Mouse (Mus musculus): ENCODE data around the gene Arid3c.

Gene Arid3c

DNA sequence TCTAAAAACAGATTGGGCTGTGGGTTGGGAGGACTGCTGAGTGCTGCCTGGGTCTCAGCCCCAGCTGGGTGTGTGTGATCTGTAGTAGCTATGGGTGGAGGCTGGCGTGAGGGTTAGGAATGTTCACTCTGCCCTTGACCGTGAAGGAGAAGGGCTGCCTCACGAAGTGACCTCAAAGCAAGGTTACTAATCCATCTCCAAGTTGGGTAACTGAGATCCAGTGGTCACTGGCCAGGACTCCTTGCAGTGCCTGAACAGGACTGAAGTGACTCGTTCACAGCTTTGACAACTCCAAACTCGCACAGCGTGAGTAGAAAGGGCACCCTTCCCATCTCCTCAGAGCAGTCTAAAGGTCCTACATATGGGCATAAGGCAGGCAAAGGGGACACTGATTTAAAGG lies 52.1 kb downstream of the Arid3c start:
- no peak for DNase-seq (ENCODE audit: low spot score in 2 of 2)

DNA sequence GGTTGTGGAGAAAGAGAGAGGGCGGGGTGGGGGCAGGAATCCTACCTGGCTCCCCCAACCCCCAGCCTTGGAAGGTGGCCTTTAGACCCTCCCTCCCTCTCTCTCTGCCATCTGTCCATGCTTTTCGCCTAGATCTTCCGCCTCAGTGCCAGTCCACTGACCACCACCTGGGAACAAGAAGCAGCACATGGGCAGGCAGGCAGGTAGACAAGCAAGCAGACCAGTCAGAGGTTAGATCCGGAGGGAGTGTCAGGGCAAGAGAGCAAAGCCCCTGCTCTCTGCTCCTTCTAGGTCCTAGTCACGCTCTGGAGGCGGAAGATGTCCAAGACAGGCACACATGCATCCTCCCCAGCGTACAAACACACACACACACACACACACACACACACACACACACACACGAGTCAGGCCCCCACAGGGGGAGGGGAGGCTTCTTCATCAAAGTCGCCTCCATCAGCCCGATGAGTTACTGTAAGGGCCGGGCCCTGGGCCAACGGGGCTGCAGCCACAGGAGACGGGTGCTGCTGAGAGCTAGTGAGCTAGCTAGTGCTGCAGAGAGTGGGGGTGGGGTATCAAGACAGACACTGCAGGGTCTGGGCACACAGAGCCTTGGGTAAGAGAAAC lies 53.8 kb downstream of the Arid3c start:
- peak; percentile 64 to 76 for DNase-seq (ENCODE audit: low spot score in 2 of 2)

DNA sequence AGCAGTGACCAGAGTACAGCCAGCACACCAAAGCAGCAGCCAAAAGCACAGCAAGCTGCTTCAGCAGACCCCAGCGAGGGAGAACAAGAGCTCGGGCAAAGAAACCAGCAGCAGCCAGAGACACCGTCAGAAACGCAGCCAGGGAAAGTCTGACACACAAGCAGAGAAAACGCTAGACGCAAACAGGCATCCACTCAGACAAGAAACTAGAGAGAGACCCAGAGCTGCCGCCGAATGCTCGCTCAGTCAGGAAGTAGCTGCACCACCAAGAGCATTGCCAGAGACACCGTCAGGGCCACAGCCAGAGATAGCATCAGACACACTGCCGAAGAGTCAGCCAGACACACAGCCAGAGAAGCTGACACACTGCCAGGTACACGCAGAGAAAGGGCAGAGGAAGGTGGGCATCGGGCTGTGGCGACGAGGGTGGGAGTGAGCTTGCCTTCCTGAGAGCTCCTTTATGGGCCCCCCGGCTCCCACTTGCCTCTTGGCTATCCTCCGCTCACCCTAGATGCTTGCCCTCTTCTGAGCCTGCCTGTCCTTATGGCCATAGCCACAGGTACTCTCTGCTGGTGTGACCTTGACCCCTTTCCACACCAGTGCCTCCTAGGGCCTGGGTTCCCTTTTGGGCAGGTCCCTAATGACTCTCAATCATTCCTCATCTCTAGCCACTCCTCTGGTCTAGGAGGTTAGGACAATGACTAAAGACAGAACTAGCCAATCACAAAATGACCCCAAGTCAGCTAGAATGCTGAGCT lies 54.5 kb downstream of the Arid3c start:
- peak; percentile 56 to 67 for DNase-seq (ENCODE audit: low spot score in 2 of 2)

All from right cerebral cortex, postnatal 10 days (tissue).